Mouse (Mus musculus) spleen, adult 2 months (tissue): ENCODE data around the gene Itsn2.

Source experiments
- CTCF ChIP-seq: fragments of 200-500 bp; IDR thresholded peaks from 2 replicates; pipeline ENCODE4 v1.5.1; 2011; ENCODE audit warnings: mild to moderate bottlenecking, inconsistent platforms; ENCODE audit not compliant: insufficient read depth, insufficient read length, insufficient replicate concordance; ENCODE audit errors: extremely low read depth
- POLR2A ChIP-seq: fragments of 200-500 bp; IDR thresholded peaks from 2 replicates; pipeline ENCODE4 v1.6.1; 2011; ENCODE audit warnings: low read depth, low read length, inconsistent platforms

- TF ChIP-seq CTCF (no peak), POLR2A (no peak)
Measured at GRCm38 (mm10) chr12:4713361-4713760, 120.9 kb downstream of the Itsn2 start.
